In genomic region chr10:34171660-34172059, GRCm38 (mm10) we compare ENCODE assay signal across 17 mouse cellular contexts. TPM values are rescaled to one million over a fixed set of nuclear protein-coding genes. Genes with fewer than 3 reads are reported as not detected.
A peak's percentile ranks its signal among the peaks of the same experiment; 100 is the strongest.
DNase-seq lines count a peak whose midpoint lies in the region; ATAC-seq and TF ChIP-seq lines count a peak whose summit lies in the region.
"Had no signal": no experiment of that assay in that cellular context is flagged by ENCODE, and none has a peak within 500 bp of the region (broad histone marks: within the 10 kb centered on the region; RNA-seq: fewer than 3 reads in every experiment).

No protein-coding gene starts in this region.

- no peak overlapping the region for H3K27ac ChIP-seq in layer of hippocampus, adult 2 months
- H3K27ac ChIP-seq in stomach, embryonic 16.5 days (ENCODE audit: low read length): no peak overlapping the region
- no peak overlapping the region for H3K27ac ChIP-seq in stomach, postnatal 0 days (replicated peaks)
- H3K27ac ChIP-seq: embryonic facial prominence, embryonic 12.5 days; limb, embryonic 15.5 days; neural tube, embryonic 13.5 days had no signal

- TF ChIP-seq CTCF in layer of hippocampus, adult 2 months (conservative IDR thresholded peaks at IDR 0.05): no peak
- no peak for TF ChIP-seq CTCF in stomach, postnatal 0 days (IDR thresholded peaks at IDR 0.05; ENCODE audit: low read depth)

- 80% methylated on average over 4 of the region's 4 CpGs for WGBS in stomach, embryonic 16.5 days
- WGBS in stomach, postnatal 0 days: 75% methylated on average over 4 of the region's 4 CpGs

- DNase-seq in layer of hippocampus, adult 11-12 months (ENCODE audit: low spot score): peak; percentile 15
- no peak for DNase-seq in layer of hippocampus, adult 2 months (ENCODE audit: low spot score in 2 of 2)
- DNase-seq in stomach, postnatal 0 days (ENCODE audit: low spot score): no peak
- peak; percentile 18 for DNase-seq in brain, adult 2 months (ENCODE audit: low read depth, low spot score)
- DNase-seq in cerebellum, adult 11 months: no peak
- no peak for DNase-seq in MN1 (ENCODE audit: low spot score)
- DNase-seq: adrenal gland, adult 2 months; cerebellum, postnatal 25 days; kidney, postnatal 14 days; retina, postnatal 1 day had no signal

- H3K9ac ChIP-seq in stomach, embryonic 16.5 days (ENCODE audit: low read length): no peak overlapping the region
- H3K9ac ChIP-seq in stomach, postnatal 0 days (ENCODE audit: low read length): no peak overlapping the region
- H3K9ac ChIP-seq: embryonic facial prominence, embryonic 12.5 days; limb, embryonic 15.5 days; neural tube, embryonic 13.5 days had no signal

- no peak overlapping the region for H3K4me3 ChIP-seq in layer of hippocampus, adult 2 months
- H3K4me3 ChIP-seq in stomach, embryonic 16.5 days (replicated peaks; ENCODE audit: low read length): no peak overlapping the region
- H3K4me3 ChIP-seq in stomach, postnatal 0 days (ENCODE audit: low read depth, low read length): no peak overlapping the region
- H3K4me3 ChIP-seq: embryonic facial prominence, embryonic 12.5 days; limb, embryonic 15.5 days; neural tube, embryonic 13.5 days had no signal

- H3K9me3 ChIP-seq in stomach, embryonic 16.5 days (replicated peaks; ENCODE audit: control insufficient read depth, low read length): no peaks in the 10 kb centered on the region
- H3K9me3 ChIP-seq in stomach, postnatal 0 days (ENCODE audit: control insufficient read depth, low read length): no peaks in the 10 kb centered on the region
- H3K9me3 ChIP-seq: embryonic facial prominence, embryonic 12.5 days; limb, embryonic 15.5 days; neural tube, embryonic 13.5 days had no signal

- no peaks in the 10 kb centered on the region for H3K36me3 ChIP-seq in stomach, embryonic 16.5 days (ENCODE audit: control insufficient read depth, insufficient read depth, low read length)
- no peaks in the 10 kb centered on the region for H3K36me3 ChIP-seq in stomach, postnatal 0 days (ENCODE audit: control insufficient read depth, insufficient read depth, low read length)
- H3K36me3 ChIP-seq: embryonic facial prominence, embryonic 12.5 days; limb, embryonic 15.5 days; neural tube, embryonic 13.5 days had no signal

- peaks cover 6% of the 10 kb centered on the region for H3K4me1 ChIP-seq in stomach, embryonic 16.5 days (ENCODE audit: control insufficient read depth, insufficient read depth, low read length)
- H3K4me1 ChIP-seq in stomach, postnatal 0 days (replicated peaks; ENCODE audit: control insufficient read depth, insufficient read depth): no peaks in the 10 kb centered on the region
- H3K4me1 ChIP-seq: neural tube, embryonic 13.5 days had no signal

- no peaks in the 10 kb centered on the region for H3K27me3 ChIP-seq in stomach, embryonic 16.5 days (ENCODE audit: control insufficient read depth, insufficient read depth, low read length)
- H3K27me3 ChIP-seq in stomach, postnatal 0 days (ENCODE audit: control insufficient read depth, insufficient read depth, low read length): no peaks in the 10 kb centered on the region
- H3K27me3 ChIP-seq: embryonic facial prominence, embryonic 12.5 days; limb, embryonic 15.5 days; neural tube, embryonic 13.5 days had no signal

- TF ChIP-seq EP300 in stomach, postnatal 0 days (optimal IDR thresholded peaks at IDR 0.05): no peak

- no peak overlapping the region for H3K4me2 ChIP-seq in stomach, embryonic 16.5 days (ENCODE audit: low read depth, low read length)
- H3K4me2 ChIP-seq in stomach, postnatal 0 days (replicated peaks; ENCODE audit: low read depth): no peak overlapping the region
- H3K4me2 ChIP-seq: embryonic facial prominence, embryonic 12.5 days; limb, embryonic 15.5 days; neural tube, embryonic 13.5 days had no signal

- ATAC-seq in stomach, embryonic 16.5 days (ENCODE audit: insufficient read depth, low FRiP score): 0 out of 2 replicates have a peak, but pooled peaks have one; percentile 25
- no peak for ATAC-seq in stomach, postnatal 0 days (ENCODE audit: low FRiP score, low TSS enrichment)
- ATAC-seq in neutrophil, adult 5-6 weeks (ENCODE audit: extremely low read depth, insufficient number of reproducible peaks, low FRiP score, poor library complexity, severe bottlenecking): peak; percentile 53; the same call in 1 of the 2 replicates
- ATAC-seq: intestine, embryonic 16.5 days; midbrain, embryonic 16.5 days had no signal

RNA-seq across cellular contexts. Expression of gene Dse, which starts 35.9 kb away (rescaled TPM):
- total RNA-seq in layer of hippocampus, adult 2 months (2021): 1 to 10 TPM; 6.2 to 7.3 TPM
- 20.0 and 21.3 TPM in 2 replicates for polyA plus RNA-seq in stomach, embryonic 16.5 days (2015; fragmentation: Nextera tagmentation; extraction: Ambion mirVana)
- 7.5 and 8.3 TPM in 2 replicates for polyA plus RNA-seq in stomach, postnatal 0 days (2015; fragmentation: Nextera tagmentation; extraction: Ambion mirVana)
- total RNA-seq in neutrophil, adult 5-6 weeks (2017): 4.7 and 5.1 TPM in 2 replicates

RNA-seq across cellular contexts. Expression of gene Calhm6, which starts 43.9 kb away (rescaled TPM):
- total RNA-seq in layer of hippocampus, adult 2 months (2021): under 1 TPM; 0.44 to 0.56 TPM
- 1.2 and 1.3 TPM in 2 replicates for polyA plus RNA-seq in stomach, embryonic 16.5 days (2015; fragmentation: Nextera tagmentation; extraction: Ambion mirVana)
- 0.74 and 1.1 TPM in 2 replicates for polyA plus RNA-seq in stomach, postnatal 0 days (2015; fragmentation: Nextera tagmentation; extraction: Ambion mirVana)
- 7.3 and 7.6 TPM in 2 replicates for total RNA-seq in neutrophil, adult 5-6 weeks (2017)

Comparison
In these comparisons a context has a peak if more than half of its experiments do, and no peak if none do; other contexts are left out.
1. DNase-seq: peak in layer of hippocampus, adult 11-12 months (single experiment) and brain, adult 2 months (single experiment); none in layer of hippocampus, adult 2 months (0 of 2), stomach, postnatal 0 days (single experiment), cerebellum, adult 11 months (single experiment) and MN1 (single experiment).